Comparison of ENCODE assay signal across 33 mouse cellular contexts in the genomic region with DNA sequence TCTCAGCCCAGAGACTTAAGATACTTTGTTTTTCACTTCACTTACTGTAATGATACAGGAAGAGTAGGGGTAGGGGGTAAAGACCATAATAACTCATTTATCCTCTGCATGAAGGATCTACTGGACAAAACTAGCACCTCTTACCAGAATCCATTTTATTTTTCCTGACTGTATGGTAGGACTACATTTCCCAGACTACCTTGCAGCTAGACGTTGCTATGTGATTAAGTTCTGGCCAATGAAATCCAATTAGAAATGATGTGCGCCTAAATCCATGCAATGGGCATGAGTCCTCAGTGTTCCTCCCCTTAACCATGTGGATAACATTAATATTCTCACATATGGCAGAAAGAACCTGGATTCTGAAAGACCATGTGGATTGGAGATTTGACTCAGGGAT.
"Had no signal": no experiment of that assay in that cellular context is flagged by ENCODE, and none has a peak within 500 bp of the region (broad histone marks: within the 10 kb centered on the region; RNA-seq: fewer than 3 reads in every experiment).

No protein-coding gene starts in this region.

- H3K9me3 ChIP-seq: limb, embryonic 10.5 days; limb, embryonic 12.5 days; limb, embryonic 13.5 days; limb, embryonic 15.5 days; liver, embryonic 12.5 days; liver, embryonic 13.5 days; liver, embryonic 15.5 days; lung, embryonic 15.5 days; midbrain, embryonic 10.5 days; midbrain, embryonic 12.5 days; midbrain, embryonic 13.5 days; midbrain, embryonic 15.5 days; neural tube, embryonic 12.5 days; neural tube, embryonic 13.5 days had no signal

- H3K27me3 ChIP-seq: limb, embryonic 12.5 days; limb, embryonic 13.5 days; limb, embryonic 15.5 days; liver, embryonic 12.5 days; liver, embryonic 13.5 days; liver, embryonic 15.5 days; lung, embryonic 15.5 days; midbrain, embryonic 12.5 days; midbrain, embryonic 13.5 days; midbrain, embryonic 15.5 days; neural tube, embryonic 12.5 days; neural tube, embryonic 13.5 days had no signal

- DNase-seq: left cerebral cortex, postnatal 4 days; liver; liver, embryonic 13.5 days; liver, postnatal 0 days; lung, adult 18-20 months; lung, adult 2 months; lung, embryonic 14.5 days; lung, postnatal 10 days; lung, postnatal 14 days; lung, postnatal 36 days; lung, postnatal 4 days; midbrain, embryonic 14.5 days had no signal

- H3K27ac ChIP-seq: limb, embryonic 10.5 days; limb, embryonic 12.5 days; limb, embryonic 13.5 days; limb, embryonic 15.5 days; liver, embryonic 12.5 days; liver, embryonic 13.5 days; liver, embryonic 14.5 days; liver, embryonic 15.5 days; lung, embryonic 15.5 days; macrophage; midbrain, embryonic 10.5 days; midbrain, embryonic 12.5 days; midbrain, embryonic 13.5 days; midbrain, embryonic 15.5 days; neural tube, embryonic 12.5 days; neural tube, embryonic 13.5 days had no signal

- H3K4me1 ChIP-seq: limb, embryonic 10.5 days; limb, embryonic 12.5 days; limb, embryonic 13.5 days; limb, embryonic 15.5 days; liver, embryonic 12.5 days; liver, embryonic 13.5 days; liver, embryonic 15.5 days; lung, embryonic 15.5 days; megakaryocyte, embryonic 14.5 days; midbrain, embryonic 10.5 days; midbrain, embryonic 12.5 days; midbrain, embryonic 13.5 days; midbrain, embryonic 15.5 days; neural tube, embryonic 12.5 days; neural tube, embryonic 13.5 days had no signal

- H3K4me3 ChIP-seq: limb, embryonic 10.5 days; limb, embryonic 12.5 days; limb, embryonic 13.5 days; limb, embryonic 15.5 days; liver, embryonic 12.5 days; liver, embryonic 13.5 days; liver, embryonic 15.5 days; lung, embryonic 15.5 days; megakaryocyte, embryonic 14.5 days; midbrain, embryonic 10.5 days; midbrain, embryonic 12.5 days; midbrain, embryonic 13.5 days; midbrain, embryonic 15.5 days; myocyte; neural tube, embryonic 12.5 days; neural tube, embryonic 13.5 days had no signal

- H3K4me2 ChIP-seq: limb, embryonic 12.5 days; limb, embryonic 13.5 days; limb, embryonic 15.5 days; liver, embryonic 11.5 days; liver, embryonic 12.5 days; liver, embryonic 13.5 days; liver, embryonic 15.5 days; lung, embryonic 14.5 days; lung, embryonic 15.5 days; midbrain, embryonic 11.5 days; midbrain, embryonic 12.5 days; midbrain, embryonic 13.5 days; midbrain, embryonic 15.5 days; neural tube, embryonic 12.5 days; neural tube, embryonic 13.5 days had no signal

- ATAC-seq: liver, embryonic 12.5 days; liver, postnatal 0 days; lung, postnatal 0 days; midbrain, embryonic 13.5 days; midbrain, embryonic 15.5 days; midbrain, embryonic 16.5 days had no signal

- H3K36me3 ChIP-seq: limb, embryonic 10.5 days; limb, embryonic 12.5 days; limb, embryonic 13.5 days; limb, embryonic 15.5 days; liver, embryonic 12.5 days; liver, embryonic 13.5 days; liver, embryonic 15.5 days; lung, embryonic 15.5 days; midbrain, embryonic 10.5 days; midbrain, embryonic 12.5 days; midbrain, embryonic 13.5 days; midbrain, embryonic 15.5 days; neural tube, embryonic 12.5 days; neural tube, embryonic 13.5 days had no signal

- H3K9ac ChIP-seq: limb, embryonic 12.5 days; limb, embryonic 13.5 days; limb, embryonic 15.5 days; liver, embryonic 12.5 days; liver, embryonic 13.5 days; liver, embryonic 14.5 days; liver, embryonic 15.5 days; liver, postnatal 0 days; lung, embryonic 14.5 days; lung, embryonic 15.5 days; midbrain, embryonic 12.5 days; midbrain, embryonic 13.5 days; midbrain, embryonic 15.5 days; neural tube, embryonic 12.5 days; neural tube, embryonic 13.5 days had no signal
